Mouse (Mus musculus): Measurements from ENCODE around the gene Pard3.
A peak's percentile ranks its signal among the peaks of the same experiment; 100 is the strongest.
"Not testable (repeated sequence)": the region's sequence is repeated elsewhere in the genome, so short reads cannot be mapped to it uniquely, and the experiment has no call there.

The Pard3 gene

DNA sequence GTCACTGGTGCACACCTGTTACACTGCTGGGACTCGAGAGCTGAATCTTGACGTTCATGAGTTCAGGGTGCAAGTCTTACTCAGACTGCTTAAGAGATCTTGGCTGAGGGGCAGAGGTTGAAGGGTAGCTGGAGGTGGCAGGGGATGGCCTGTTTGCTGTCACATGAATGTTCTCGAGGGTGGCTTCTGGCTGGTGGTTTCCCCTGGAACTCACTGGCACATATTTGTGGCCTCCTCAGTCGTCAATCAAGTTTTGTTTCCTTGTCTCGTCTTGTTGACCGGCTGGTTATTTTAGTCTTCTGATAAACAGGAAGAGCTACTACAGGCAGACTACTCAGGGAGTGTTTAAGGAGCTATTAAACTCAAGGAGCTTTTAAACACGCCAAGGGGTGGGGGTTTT lies 79.9 kb downstream of the Pard3 start:
- no peak for DNase-seq

DNA sequence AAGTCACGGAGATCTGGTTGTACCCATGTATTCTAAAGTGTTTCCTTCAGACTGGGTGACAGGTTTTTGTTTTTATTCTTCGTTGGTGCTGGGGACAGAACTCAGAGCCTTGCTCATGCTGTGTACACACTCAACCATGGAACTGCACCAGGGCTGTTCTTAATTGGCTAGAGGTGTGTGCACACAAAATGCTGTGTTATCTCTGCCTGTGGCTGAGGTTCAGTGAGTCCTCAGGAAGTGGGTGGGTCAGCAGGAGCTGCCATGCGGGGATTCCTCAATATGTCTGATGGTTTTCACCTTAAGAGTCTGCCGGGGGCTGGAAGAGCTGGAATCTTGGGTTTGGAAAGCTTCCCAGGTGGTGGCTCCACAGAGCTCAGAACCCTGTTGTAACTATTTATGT lies 80.9 kb downstream of the Pard3 start:
- no peak for DNase-seq

DNA sequence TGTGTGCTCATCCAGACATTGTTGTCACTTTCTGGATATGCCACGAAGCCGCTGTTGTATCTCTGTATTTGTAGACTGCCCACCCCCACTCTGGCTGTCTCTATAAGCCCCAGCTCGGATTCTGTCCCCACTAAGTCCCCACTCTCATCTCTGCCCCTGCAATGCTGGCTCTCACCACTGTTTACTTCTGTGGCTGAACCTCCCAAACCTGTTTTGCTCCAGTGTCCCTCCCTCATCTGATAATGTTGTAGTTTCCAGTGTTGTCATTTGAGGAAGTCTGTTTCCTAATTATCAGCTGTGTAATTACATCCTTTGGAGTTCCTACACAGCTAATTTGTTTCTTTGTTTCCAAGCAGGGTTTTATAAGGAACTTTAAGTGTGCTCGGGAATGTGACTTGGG lies 81.4 kb downstream of the Pard3 start:
- DNase-seq: no peak

DNA sequence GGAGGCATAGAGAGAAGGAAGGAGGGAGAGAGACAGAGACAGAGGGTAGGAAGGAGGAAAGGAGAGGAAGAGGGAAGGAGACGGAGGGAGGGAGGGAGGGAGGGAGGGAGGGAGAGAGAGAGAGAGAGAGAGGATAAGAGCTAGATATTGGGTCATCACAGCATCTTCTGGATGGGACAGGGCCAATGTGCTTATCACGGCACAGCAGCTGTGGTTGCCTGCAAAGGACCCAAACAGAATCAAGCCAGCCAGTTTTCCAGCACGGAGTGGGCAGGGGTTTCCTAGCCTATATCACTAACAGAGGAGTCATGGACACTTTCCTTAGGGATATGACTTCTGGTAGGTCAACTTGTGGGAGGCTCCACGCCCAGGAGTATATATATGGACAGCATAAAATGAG lies 82.4 kb downstream of the Pard3 start:
- no peak for DNase-seq

DNA sequence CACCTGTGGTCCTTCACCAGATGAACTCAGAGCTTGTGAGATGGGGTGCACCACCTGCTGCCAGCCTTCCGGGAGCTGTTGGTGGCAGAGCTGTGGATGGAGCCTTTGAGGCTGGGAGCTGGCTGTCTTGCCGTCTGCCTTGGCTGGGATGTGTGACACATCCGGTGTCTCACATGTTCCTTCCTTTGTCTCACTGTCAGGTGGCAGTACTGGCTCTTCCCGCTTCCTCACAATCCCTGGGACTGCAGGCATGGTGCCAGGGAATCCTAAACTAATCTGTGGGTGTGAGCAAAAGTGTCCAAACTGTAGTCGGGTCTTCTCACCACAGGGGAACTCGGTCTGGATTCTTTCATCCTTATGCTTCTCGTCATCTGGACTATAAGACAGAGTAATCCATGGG lies 85.1 kb downstream of the Pard3 start:
- DNase-seq: no peak

DNA sequence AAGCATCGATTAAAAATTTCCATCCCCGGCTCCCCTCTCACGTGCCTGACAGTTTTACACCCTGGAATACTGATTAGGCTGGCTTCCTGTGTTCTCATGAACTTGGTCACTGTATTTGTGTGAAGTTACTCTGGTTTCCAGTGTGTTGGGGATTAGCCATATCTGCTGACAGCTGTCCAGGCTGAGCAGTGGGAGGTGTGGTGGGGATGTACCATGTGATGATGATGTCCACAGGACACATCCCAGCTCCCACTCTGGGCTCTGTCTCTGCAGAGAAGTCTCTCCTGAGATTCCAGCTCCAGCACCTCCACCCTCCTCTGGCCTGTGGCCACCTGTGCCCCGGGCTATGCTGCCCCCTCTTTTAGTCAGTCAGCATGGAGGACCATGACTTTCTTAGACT lies 87.0 kb downstream of the Pard3 start:
- no peak for DNase-seq

DNA sequence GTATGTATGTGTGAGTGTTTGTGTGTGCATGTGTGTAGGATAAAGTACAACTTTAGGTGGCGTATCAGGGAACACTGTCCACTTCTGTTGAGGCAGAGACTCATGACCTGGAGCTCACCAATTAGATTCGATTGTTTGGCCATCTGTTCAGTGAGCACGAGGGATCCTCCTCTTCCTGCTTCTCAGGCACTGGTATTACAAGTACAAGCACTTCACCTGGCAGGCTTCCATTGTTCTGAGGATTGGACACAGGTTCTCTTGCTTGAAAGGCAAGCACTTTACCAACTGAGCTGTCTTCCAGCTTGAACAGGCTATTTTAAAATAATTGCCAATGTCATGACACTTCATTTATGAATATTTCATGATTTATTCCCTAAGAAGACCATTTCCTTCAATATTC lies 88.0 kb downstream of the Pard3 start:
- no peak for DNase-seq

DNA sequence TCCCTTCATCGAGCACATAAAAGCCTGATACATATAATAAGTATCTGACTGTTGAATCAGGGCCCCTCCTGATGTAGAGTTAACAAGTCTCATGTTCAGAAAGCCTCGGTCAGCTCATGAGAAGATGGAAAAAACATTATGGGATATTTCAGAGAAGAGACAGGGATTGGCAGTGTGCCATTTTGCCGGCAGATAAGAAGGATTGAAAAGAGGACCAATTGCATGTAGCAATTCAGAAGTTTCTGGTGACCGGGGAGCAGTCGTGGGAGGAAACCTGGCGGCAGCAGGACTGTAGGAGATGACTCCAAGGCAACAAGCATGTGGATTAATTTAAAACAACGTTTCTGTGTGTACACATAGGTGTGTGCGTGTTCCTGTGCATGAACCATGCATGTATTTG lies 93.4 kb downstream of the Pard3 start:
- DNase-seq: no peak

DNA sequence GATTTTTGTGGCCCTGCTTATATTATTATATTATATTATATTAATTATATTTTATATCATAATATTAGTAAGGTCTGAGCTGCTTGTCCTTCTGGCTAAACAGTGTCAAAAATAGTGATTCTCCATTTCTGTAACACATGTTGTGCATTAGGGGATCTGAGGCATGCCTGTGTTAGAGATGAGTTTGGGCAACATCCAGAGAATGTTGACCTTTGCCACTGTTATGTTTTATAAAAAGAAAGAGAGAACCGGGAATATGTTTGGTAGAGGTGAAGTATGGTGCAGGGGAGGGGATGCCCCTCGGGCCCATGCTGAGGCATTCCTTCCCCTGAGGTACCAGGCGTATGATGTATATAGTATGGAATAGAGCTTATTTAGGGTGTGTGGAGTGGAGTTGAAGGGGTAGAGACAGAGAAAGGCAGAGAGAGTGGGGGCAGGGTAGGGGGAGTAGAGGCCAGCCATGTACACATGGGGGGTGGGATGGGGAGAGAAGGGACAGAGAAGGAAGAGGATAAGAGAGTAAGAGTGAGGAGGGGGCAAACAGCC lies 95.8 kb downstream of the Pard3 start:
- no peak for DNase-seq

DNA sequence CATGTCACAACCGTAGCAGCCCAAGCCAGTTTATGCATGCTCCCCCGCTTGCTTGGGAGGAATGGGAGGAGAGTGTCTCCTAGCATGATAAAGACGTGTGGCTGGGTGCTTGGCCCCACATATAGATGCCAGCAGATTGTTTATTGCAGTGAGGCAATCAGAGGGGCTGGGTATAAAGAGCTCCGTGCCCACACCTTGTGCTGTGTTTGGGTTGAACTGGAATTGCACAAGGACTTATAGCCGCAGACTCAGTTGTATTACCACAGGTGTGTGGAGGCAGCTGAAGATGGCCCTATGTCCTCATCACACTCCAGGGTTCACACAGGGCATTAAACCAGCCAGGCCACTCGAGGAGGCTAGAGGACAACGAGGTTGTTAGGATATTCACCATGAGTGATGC lies 98.2 kb downstream of the Pard3 start:
- DNase-seq: no peak

DNA sequence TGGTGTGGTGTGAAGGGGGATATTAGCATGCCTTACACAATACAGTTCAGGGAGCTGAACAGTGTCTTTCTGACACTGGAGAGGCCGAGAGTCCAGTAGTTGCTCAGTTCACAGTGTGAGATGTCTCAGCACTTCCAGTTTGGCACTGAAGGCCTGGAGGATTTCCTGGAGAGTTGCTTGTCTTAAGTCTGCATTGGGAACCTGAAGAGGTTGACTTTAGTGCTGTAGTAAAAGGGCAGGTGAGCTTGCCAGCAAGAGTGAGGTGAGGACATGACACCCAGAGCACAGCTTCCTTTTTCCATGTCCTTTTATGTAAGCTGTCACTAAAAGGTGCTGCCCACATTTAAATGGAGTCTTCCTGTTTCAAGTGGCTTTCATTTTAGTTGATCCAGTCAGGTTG lies 99.1 kb downstream of the Pard3 start:
- no peak for DNase-seq

DNA sequence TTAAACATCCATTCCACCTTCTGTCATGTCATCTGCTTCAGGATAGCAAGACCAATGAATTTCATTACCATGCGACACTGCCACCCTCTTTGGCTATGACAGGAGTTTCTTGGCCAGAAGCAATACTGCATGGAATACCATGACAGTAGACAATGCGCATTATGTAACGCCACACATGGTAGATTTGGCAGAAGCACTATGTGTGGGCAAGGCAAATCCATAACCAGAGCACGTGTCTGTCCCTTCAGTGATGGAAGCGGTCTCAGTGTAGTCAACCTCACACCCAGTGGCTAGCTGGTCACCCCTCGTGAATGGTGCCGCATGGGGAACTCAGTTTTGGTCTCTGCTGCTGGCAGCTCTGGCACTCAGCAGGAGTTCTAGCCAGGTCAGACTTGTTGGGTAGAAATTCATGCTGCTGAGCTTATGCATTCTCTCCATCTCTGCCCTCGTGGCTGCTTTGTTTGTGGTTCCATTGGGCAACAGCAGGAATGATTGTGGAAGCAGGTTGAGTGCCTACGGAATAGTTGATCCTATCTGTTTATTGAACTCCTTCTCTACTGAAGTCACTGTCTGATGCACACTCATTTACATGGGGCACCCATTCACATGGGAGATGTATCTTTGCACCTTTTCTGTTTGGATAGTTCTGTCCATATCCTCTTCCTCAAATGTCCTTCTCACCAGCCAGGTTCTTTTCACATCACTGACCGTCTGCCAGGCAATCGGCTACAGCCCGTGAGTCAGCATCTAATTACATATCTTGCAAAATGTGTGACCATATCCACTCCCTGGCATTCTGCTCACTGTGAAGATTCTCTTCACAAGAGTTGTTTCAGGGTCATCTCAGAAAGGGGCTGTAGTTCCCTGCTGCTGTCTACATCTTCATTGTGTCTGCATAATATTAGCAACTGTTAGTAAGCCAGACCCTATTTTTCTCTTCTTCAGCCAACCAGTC lies 100.9 kb downstream of the Pard3 start:
- DNase-seq: no peak

DNA sequence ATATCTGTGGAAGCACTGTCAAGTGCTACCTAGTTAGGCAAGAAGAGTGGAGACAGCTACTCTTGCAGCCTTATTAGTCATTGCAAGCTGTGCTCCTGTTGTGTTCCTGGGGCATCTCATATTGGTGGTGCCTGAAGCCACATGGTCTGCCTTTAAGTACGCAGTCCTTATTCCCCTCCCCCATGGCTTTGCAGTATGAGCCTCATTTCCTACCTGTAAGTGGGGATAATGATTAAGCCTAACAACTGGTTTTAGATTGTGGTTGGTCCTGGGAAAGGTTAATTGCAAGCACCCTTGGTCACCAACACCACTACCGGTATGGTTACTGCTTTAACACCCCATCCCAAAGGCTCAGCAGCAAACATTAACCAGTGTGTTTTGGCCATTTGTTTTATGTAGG lies 104.8 kb downstream of the Pard3 start:
- no peak for DNase-seq

DNA sequence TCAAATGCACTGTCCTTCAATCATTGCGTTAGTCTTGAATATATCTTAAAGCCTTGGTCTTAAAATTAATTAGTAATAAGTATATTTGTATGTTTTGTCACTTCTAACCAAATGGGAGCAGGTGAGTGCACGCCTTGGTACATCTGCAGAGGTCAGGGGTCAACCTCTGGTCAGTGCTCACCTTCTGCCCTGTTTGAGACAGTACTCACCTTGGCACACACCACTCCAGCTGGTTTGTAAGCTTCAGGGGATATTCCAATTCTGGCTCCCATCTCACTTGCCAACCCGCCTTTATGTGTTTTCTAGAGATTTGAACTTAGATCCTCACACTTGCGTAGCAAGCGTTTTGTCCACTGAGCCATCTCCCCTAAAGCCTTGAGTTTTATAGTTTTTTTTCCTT lies 105.7 kb downstream of the Pard3 start:
- no peak for DNase-seq

DNA sequence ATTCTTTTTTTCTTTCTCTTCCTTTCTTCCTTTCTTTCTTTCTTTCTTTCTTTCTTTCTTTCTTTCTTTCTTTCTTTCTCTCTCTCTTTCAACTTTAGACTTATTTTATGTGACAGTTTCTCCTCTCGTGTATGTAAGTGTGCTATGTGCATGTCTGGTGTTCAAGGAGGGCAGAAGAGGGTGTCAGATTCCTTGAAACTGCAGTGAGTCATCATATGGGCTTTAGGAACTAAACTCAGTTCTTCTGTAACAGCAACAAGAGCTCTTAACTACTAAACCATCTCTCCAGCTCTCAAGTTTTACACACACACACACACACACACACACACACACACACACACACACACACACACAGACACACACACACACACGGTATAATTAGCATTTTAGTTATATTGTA lies 106.7 kb downstream of the Pard3 start:
- DNase-seq: not testable (repeated sequence)

DNA sequence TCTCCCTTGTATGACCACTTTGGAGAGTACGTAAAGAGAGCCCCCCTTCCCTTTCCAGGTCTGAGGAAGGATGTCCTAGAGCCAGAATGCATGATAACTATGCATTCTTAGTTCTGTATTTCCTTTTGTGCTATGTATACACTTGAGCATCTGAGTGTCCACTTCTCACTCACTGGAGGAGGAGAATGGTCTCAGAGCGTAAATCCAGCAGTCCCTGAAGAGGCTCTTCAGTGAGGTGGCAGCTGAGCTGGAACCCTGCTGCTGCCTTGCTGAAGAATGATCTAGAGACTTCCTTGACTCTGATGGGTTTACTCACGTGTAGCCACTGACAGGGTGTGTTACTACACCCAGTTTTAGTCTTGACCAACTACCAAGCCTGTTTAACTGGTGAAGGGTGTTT lies 107.2 kb downstream of the Pard3 start:
- DNase-seq: no peak

DNA sequence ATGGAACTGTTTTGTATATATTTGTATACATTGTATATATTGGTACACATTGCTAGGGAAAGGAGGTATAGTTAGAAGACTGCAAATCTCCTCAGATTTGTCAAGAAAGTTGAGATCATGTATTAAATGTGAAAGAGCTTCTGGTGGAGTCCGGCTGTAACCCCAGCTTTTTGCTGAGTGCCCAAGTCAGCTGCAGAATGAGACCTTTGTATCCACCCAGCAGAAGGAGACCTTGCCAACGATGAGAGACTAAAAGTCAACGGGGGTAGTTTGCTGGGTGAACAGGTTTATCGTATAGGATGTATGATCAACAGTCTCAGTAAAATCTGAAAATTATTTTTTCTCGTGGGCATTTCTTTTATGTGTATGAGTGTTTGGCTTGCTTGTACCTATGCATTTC lies 109.8 kb downstream of the Pard3 start:
- no peak for DNase-seq

DNA sequence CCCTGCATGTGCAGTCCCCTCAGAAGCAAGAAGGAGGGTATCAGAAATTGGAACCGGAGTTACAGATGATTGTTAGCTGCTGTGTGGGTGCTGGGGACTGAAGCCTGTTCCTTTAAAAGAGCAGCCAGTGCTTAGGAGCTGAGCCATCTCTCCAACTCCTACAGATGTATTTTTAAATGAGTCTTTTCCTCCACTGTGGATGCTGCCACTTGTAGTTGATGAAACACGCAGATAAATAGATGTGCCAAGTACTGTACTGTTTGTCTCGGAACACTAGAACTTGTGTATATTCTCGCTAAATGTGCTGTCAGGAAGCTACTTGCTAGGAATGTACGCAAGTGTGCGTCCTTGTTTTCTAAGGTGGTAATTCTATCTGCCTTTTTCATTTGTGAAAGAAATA lies 110.7 kb downstream of the Pard3 start:
- no peak for DNase-seq

DNA sequence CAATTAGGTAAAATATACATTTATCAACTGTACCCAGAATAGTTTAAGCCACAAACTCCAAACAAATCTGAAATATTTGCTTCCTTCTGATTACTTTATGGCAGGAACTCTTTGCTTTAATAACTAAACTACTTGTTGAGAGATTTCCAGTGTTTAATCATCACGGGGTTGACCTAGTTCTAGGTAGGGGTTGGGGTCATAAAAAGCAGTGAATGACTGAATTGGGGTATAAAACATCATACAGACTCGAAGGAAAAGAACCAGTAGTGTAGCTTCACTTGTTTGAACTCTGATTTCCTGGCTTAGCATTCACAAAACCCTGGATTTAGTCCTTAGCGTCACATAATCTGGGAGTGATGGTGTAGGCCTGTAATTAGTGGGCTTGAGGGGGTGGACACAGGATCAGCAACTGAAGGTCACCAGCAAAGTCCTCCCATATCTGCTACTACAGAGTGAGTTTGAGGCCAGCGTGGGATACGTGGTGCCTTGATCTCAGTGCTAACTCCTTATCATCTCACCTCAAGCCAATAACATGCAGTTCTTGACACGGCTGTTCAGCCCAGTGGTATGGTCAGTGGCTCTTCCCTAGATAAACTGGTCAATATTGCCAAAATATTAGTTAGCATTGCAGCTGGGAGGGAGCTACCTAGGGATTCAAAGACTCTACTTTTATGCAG lies 111.6 kb downstream of the Pard3 start:
- no peak for DNase-seq

DNA sequence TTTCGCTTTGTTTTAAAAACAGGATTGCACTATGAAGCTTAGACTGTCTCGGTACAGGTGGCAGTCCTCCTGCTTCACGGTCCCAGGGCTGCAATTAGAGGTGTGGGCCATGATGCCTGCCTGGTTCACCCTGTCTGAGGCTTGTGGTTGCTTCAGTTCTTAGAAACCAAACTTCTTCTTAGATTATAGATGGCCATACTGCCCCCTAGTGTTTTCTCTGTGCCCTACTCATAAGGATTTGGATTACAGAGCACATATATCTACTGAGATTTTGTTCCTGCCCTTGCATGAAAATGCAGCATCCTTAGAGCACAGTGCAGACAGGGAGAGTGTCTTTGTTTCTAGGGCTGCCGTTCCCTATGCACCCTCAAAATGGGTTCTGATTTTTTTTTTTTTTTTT lies 114.9 kb downstream of the Pard3 start:
- DNase-seq: peak; percentile 67

DNA sequence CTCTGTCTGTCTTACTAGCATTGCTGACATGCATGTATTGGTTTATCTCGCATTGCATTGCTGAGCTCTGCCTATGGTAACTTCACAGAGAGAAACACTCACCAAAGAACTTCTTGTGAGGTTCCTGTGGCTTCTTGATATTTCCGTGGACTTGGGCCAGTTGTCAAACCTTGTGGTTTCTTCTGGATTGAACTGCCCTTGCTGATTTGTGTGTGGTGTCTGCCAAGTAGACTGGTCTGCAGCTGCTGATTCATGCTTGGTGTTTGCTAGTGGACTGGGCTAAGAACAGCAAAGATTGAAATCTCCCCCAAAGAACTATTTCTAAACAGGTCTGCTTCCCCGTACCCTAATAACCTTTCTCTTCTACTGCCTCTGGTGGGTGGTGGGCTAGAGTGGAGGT lies 117.6 kb downstream of the Pard3 start:
- DNase-seq: no peak

DNA sequence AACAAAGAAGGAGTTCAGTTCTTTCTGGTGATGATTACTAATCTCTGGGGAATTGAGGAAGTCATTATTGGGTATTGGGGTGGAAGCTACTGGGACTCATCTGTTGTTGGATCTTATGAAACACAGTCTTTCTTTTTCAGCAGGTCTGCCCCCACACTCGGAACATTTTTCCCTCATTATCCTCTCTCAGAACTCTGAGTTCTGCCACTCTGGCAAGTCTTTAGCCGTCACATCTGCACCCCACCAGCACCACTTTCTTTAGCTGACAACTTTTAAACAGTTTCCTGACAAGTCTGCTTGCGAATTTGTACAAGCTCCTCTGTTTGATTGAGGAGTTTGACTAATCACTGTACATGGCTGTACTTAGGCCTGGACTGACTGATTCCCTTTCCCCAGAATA lies 118.4 kb downstream of the Pard3 start:
- DNase-seq: no peak

DNA sequence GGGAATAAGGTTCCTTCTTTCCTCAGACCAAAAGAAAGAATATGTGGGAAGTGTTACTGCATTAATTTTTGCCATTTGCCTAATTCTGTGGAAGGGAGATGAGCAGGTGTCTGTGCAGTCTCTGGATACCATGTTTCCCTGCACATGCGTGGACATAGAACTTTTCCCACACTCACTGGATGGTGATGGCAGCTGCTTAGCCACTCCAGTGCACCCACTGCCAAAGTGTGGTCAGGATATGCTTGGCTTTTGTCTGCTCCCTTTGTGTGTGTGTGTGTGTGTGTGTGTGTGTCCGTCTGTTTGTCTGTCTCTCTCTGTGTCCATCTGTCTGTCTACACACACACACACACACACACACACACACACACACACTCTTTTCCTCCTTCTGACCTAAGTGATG lies 119.8 kb downstream of the Pard3 start:
- DNase-seq: no peak

DNA sequence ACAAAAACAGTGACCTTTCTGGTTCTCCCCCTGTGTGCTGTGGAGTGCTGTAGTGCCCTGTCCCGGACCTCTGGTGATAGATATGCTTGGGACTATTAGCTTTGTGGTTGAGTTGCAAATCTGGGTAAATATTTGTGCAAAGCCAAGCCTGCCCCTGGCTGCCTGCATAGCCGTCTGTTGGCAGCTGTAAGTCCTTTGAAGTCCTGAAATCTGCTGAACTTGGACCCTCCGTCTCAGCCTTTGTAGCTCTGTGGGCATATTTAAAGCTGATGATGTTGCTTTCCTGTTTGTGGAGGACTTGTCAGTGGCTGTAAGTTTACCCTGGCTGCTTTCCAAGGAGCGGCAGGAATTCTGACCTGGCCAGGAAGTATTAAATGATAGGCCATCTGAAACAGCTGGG lies 120.3 kb downstream of the Pard3 start:
- no peak for DNase-seq
